Mouse (Mus musculus) kidney, adult 2 months (tissue): Measurements from ENCODE around the gene Tk1. TPM values are rescaled to one million over a fixed set of nuclear protein-coding genes. Genes with fewer than 3 reads are reported as not detected.
A peak's percentile ranks its signal among the peaks of the same experiment; 100 is the strongest.

Experiments used
- DNase-seq: peaks from one replicate; pipeline ENCODE4 v3.0.0; 2021
- H3K27ac ChIP-seq: fragments of 200-500 bp; 2 replicates; pipeline ENCODE4 v1.5.1; 2012; ENCODE audit warnings: low read depth, low read length, control low read depth, inconsistent platforms; ENCODE audit not compliant: insufficient read depth
- H3K27me3 ChIP-seq: fragments of 200-500 bp; replicated peaks from 2 replicates; pipeline ENCODE4 v1.6.1; 2012; ENCODE audit warnings: mild to moderate bottlenecking, moderate library complexity, low read length, inconsistent platforms; ENCODE audit not compliant: control insufficient read depth, insufficient read depth
- H3K36me3 ChIP-seq: fragments of 200-500 bp; 2 replicates; pipeline ENCODE4 v1.6.1; 2012; ENCODE audit warnings: mild to moderate bottlenecking, moderate library complexity, low read length, inconsistent platforms; ENCODE audit not compliant: control insufficient read depth, insufficient read depth
- H3K4me1 ChIP-seq: fragments of 200-500 bp; 2 replicates; pipeline ENCODE4 v1.6.1; 2011; ENCODE audit warnings: low read length; ENCODE audit not compliant: control insufficient read depth, insufficient read depth
- H3K4me3 ChIP-seq: fragments of 200-500 bp; 2 replicates; pipeline ENCODE4 v1.5.1; 2011; ENCODE audit warnings: mild to moderate bottlenecking, low read depth, low read length, control low read depth; ENCODE audit not compliant: insufficient read depth
- CTCF ChIP-seq: fragments of 200-500 bp; conservative IDR thresholded peaks from 2 replicates; pipeline ENCODE4 v1.5.1; 2011; ENCODE audit warnings: low read depth, mild to moderate bottlenecking, control low read depth, low read length, moderate library complexity, mixed read lengths; ENCODE audit not compliant: insufficient read depth, insufficient read length
- POLR2A ChIP-seq: fragments of 200-500 bp; IDR thresholded peaks from one replicate; pipeline ENCODE4 v1.6.1; 2011; ENCODE audit warnings: low read depth, low read length, control low read depth
- WGBS: fragments of 180-500 bp; shearing (Covaris S2); methylation state at CpG from one replicate; pipeline ENCODE4 v1.1.7; 2018; 5-methylcytosine and 5-hydroxymethylcytosine counted together
- polyA plus RNA-seq: library from polyadenylated mRNA; depleted of rRNA; stranded (reverse); fragments of >200 nt; gene quantifications from 2 replicates; pipeline ENCODE4 v1.2.3, GENCODE M21; 2012

Tk1 gene
- polyA plus RNA-seq, 1 experiment = 15.8 TPM

- Histone ChIP-seq H3K4me1 (peaks cover 22% of the 10 kb centered on the region), H3K27ac (peak within 1 kb of the TSS; percentile 74), H3K27me3 (no peaks in the 10 kb centered on the region), H3K36me3 (no peaks in the 10 kb centered on the region), H3K4me3 (peak within 1 kb of the TSS; percentile 51)
- peak; percentile 61 for DNase-seq
- WGBS = 52% methylated on average over 24 of the region's 24 CpGs
- no peak for TF ChIP-seq POLR2A
These were observed 43.7 kb downstream of the Tk1 start, which contains the start of the genes Tmc8 and Tmc6 for GRCm38 (mm10) chr11:117781993-117782704. Tmc8 (plus strand) TSS chr11:117782076. Tmc6 (minus strand) TSS chr11:117782198.

GRCm38 (mm10) chr11:117781199-117781821 lies 44.6 kb downstream of the Tk1 start:
- 4% methylated on average over 18 of the region's 18 CpGs for WGBS
- H3K27ac ChIP-seq = peak overlapping the region; percentile 74
- no peaks in the 10 kb centered on the region for H3K27me3 ChIP-seq
- DNase-seq = peak; percentile 93
- peaks cover 22% of the 10 kb centered on the region for H3K4me1 ChIP-seq
- no peaks in the 10 kb centered on the region for H3K36me3 ChIP-seq
- peak overlapping the region; percentile 51 for H3K4me3 ChIP-seq
- TF ChIP-seq CTCF (no peak), POLR2A (no peak)

GRCm38 (mm10) chr11:117780582-117781111 lies 45.2 kb downstream of the Tk1 start:
- Histone ChIP-seq H3K27ac (peak overlapping the region; percentile 90), H3K27me3 (no peaks in the 10 kb centered on the region), H3K4me3 (peak overlapping the region; percentile 51), H3K36me3 (no peaks in the 10 kb centered on the region), H3K4me1 (peaks cover 22% of the 10 kb centered on the region)
- 1% methylated on average over 19 of the region's 19 CpGs for WGBS
- peak; percentile 97 for DNase-seq
- TF ChIP-seq POLR2A (no peak), CTCF (0 out of 2 replicates have a peak, but pooled peaks have one; percentile 0)

- no peak for DNase-seq
- Histone ChIP-seq H3K4me3 (peak overlapping the region; percentile 51), H3K36me3 (0 out of 2 replicates have a peak, but pooled peaks cover 1% of the 10 kb centered on the region), H3K4me1 (peaks cover 22% of the 10 kb centered on the region), H3K27ac (peak overlapping the region; percentile 90), H3K27me3 (no peaks in the 10 kb centered on the region)
- WGBS = 4% methylated on average over 17 of the region's 17 CpGs
- TF ChIP-seq POLR2A (no peak), CTCF (no peak)
These were observed 45.7 kb downstream of the Tk1 start for GRCm38 (mm10) chr11:117780199-117780515.

- H3K36me3 ChIP-seq = 0 out of 2 replicates have a peak, but pooled peaks cover 1% of the 10 kb centered on the region
- under 1% methylated on average over 38 of the region's 38 CpGs for WGBS
- peak; percentile 92 for DNase-seq
- H3K4me3 ChIP-seq = peak overlapping the region; percentile 51
- H3K27me3 ChIP-seq = no peaks in the 10 kb centered on the region
- peak overlapping the region; percentile 90 for H3K27ac ChIP-seq
- TF ChIP-seq CTCF (no peak), POLR2A (no peak)
- H3K4me1 ChIP-seq = peaks cover 22% of the 10 kb centered on the region
These were observed 46.3 kb downstream of the Tk1 start for GRCm38 (mm10) chr11:117779434-117780198.

GRCm38 (mm10) chr11:117778851-117779433 lies 47.0 kb downstream of the Tk1 start:
- 22% methylated on average over 12 of the region's 12 CpGs for WGBS
- DNase-seq = peak; percentile 52
- H3K4me1 ChIP-seq = peaks cover 22% of the 10 kb centered on the region

More at GRCm38 (mm10) chr11:117778851-117779433, 47.0 kb downstream of the Tk1 start:
- H3K27ac ChIP-seq = peak overlapping the region; percentile 90
- H3K27me3 ChIP-seq = no peaks in the 10 kb centered on the region
- H3K36me3 ChIP-seq = 0 out of 2 replicates have a peak, but pooled peaks cover 1% of the 10 kb centered on the region
- TF ChIP-seq CTCF (no peak), POLR2A (no peak)
- peak overlapping the region; percentile 51 for H3K4me3 ChIP-seq
